Mouse (Mus musculus) ES-E14 (cell line): ENCODE results near the gene Pex13. TPM values are rescaled to one million over a fixed set of nuclear protein-coding genes. Genes with fewer than 3 reads are reported as not detected.

Source experiments
- DNase-seq: peaks from one replicate; pipeline ENCODE4 v3.0.0-alpha.2; 2013; ENCODE audit warnings: low read depth, low spot score
- H3K27ac ChIP-seq: 2 replicates; pipeline ENCODE4 v1.5.1; 2012; ENCODE audit warnings: low read depth, mild to moderate bottlenecking, low read length, moderate library complexity, mixed read lengths; ENCODE audit not compliant: poor library complexity, insufficient read depth, severe bottlenecking
- H3K36me3 ChIP-seq: 2 replicates; pipeline ENCODE4 v1.6.1; 2012; ENCODE audit warnings: mild to moderate bottlenecking, low read length, moderate library complexity, mixed read lengths; ENCODE audit not compliant: control insufficient read depth, poor library complexity, insufficient read depth, severe bottlenecking
- H3K4me1 ChIP-seq, 2 experiments: fragments of 150-350 bp in 1 of 2; sonication (generic) in 1 of 2; 2 replicates each; pipeline ENCODE4 v1.6.1; 2012; ENCODE audit warnings: low read length in 2 of 2, mild to moderate bottlenecking in 1 of 2, mixed read lengths in 1 of 2; ENCODE audit not compliant: control insufficient read depth in 2 of 2, insufficient read depth in 2 of 2, poor library complexity in 1 of 2
- H3K4me3 ChIP-seq, 2 experiments: fragments of 150-350 bp in 1 of 2; sonication (generic) in 1 of 2; 2 replicates each; pipeline ENCODE4 v1.5.1; 2012; ENCODE audit warnings: low read length in 2 of 2, low read depth in 1 of 2, mild to moderate bottlenecking in 1 of 2, mixed read lengths in 1 of 2; ENCODE audit not compliant: insufficient read depth in 1 of 2, poor library complexity in 1 of 2, severe bottlenecking in 1 of 2
- H3K9ac ChIP-seq: 2 replicates; pipeline ENCODE4 v1.6.1; 2012; ENCODE audit warnings: low read depth, mild to moderate bottlenecking, low read length, mixed read lengths; ENCODE audit not compliant: poor library complexity, insufficient read depth, severe bottlenecking
- H3K9me3 ChIP-seq: fragments of 150-350 bp; sonication (generic); 2 replicates; pipeline ENCODE4 v1.6.1; 2012; ENCODE audit warnings: low read depth, mild to moderate bottlenecking, low read length; ENCODE audit not compliant: control insufficient read depth, insufficient read depth
- CHD2 ChIP-seq: IDR thresholded peaks from 2 replicates; pipeline ENCODE4 v1.6.1; 2014; ENCODE audit warnings: mild to moderate bottlenecking, low read depth, low read length, inconsistent platforms
- HCFC1 ChIP-seq: IDR thresholded peaks from 2 replicates; pipeline ENCODE4 v1.6.1; 2012; ENCODE audit warnings: low read length, inconsistent platforms, borderline replicate concordance; ENCODE audit not compliant: insufficient read depth
- MAFK ChIP-seq: IDR thresholded peaks from 2 replicates; pipeline ENCODE4 v1.6.1; 2014; ENCODE audit warnings: mild to moderate bottlenecking, low read depth, low read length, inconsistent platforms; ENCODE audit not compliant: insufficient read depth
- ZC3H11A ChIP-seq: IDR thresholded peaks from 2 replicates; pipeline ENCODE4 v1.6.1; 2012; ENCODE audit warnings: low read depth, mild to moderate bottlenecking, inconsistent platforms, low read length, borderline replicate concordance
- ZNF384 ChIP-seq: IDR thresholded peaks from 2 replicates; pipeline ENCODE4 v1.6.1; 2012; ENCODE audit warnings: low read depth, low read length, inconsistent platforms
- in situ Hi-C, 2 experiments: fragments of 600-800 bp; cut with MboI; formaldehyde crosslinking; loops; one replicate each; pipeline ENCODE4 v1.15.1; 2025; ENCODE audit warnings: low sequenced_read_pairs in 2 of 2, inconsistent platforms in 1 of 2; ENCODE audit not compliant: unreplicated experiment in 2 of 2
- total RNA-seq: library from RNA; depleted of rRNA; stranded (reverse); fragments of 300-350 nt; gene quantifications from 2 replicates; pipeline ENCODE4 v1.2.3, GENCODE M21; 2012

The Pex13 gene
- total RNA-seq, 1 experiment, result 60.8 TPM

DNA sequence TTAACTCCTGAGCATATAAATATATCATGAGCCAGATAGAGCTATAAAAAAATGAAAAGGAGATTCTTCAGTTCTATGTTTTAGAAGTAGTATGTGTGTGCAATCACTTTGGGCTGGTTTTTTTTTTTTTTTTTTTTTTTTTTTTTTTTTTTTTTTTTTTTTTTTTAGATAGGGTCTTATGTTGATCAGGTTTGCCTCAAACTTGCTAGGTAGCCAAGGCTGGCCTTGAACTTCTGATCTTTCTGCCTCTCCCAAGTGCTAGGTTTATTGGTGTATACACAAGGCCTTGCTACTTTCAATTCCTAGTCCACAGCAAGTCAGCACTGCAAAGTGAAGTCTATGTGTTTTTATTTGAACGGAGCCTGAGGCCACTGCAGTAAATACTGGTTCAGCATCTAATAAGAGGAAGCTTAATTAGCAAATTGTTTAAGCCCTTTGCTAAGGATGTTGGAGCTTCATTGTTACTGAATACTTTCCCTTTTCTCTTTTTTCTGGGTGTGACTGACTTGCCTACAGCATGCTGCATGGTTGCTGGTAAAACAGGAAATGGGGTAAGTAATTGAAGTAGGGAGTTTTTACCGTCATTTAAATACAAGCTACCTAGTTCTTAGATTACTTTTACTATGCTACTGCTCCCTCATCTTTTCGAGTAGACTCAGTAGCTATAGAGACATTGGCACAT is 33.8 kb upstream of the Pex13 start:
- Histone ChIP-seq H3K9me3 (no peaks in the 10 kb centered on the region), H3K4me1 (peaks cover 0 to 7% of the 10 kb centered on the region in 2 experiments; a peak in 2 of 4 replicates), H3K27ac (no peak overlapping the region; the same call in 1 of the 2 replicates), H3K9ac (no peak overlapping the region), H3K4me3 (no peak overlapping the region), H3K36me3 (no peaks in the 10 kb centered on the region)
- TF ChIP-seq ZNF384, result peak; percentile 92
- TF ChIP-seq HCFC1, result no peak
- TF ChIP-seq ZC3H11A, result no peak
- TF ChIP-seq MAFK, result no peak
- no peak for TF ChIP-seq CHD2
- no peak for DNase-seq
- in situ Hi-C loops, result no loop called here

DNA sequence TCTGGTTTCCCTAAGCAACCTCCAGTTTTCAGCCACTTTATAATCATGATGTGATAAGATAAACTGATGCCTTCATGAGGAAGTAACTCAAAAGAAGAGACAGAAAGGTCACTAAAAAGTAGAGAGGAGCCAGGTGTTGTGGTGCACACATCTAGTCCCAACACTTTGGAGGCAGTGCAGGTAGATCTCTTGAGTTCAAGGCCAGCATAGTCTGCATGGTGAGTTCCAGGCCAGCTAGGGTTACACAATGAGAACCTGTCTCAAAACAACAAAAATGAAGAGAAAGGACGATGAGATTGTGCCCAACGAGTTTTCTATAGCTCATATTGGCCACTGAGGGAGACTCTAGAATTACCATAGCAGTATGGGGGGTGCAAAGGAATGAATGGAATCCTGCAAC is 32.8 kb upstream of the Pex13 start:
- in situ Hi-C loops, result no loop called here
- Histone ChIP-seq H3K4me1 (peaks cover 0 to 7% of the 10 kb centered on the region in 2 experiments; a peak in 2 of 4 replicates), H3K9ac (no peak overlapping the region), H3K9me3 (no peaks in the 10 kb centered on the region), H3K36me3 (no peaks in the 10 kb centered on the region), H3K4me3 (no peak overlapping the region), H3K27ac (no peak overlapping the region)
- TF ChIP-seq MAFK (no peak), ZNF384 (no peak), CHD2 (no peak), ZC3H11A (no peak), HCFC1 (no peak)
- DNase-seq, result no peak

DNA sequence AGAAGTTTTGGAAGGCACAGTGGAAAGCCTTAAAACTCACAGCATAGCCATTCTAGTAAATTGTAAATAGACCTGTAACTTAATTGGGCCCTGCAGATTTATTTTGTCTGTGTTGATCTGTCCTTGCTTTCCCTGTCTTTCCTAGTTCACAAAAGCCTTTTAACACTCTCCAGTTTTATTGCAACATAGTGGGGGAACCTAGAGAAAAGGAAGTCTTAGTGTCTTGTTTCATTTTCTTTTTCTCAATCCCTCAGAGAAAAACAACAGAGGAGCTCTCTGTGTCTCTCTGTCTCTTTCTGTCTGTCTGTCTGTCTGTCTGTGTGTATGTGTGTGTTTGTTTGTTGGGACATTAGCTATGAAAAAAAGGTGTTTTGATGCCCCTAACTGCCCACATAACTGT is 30.1 kb upstream of the Pex13 start:
- Histone ChIP-seq H3K27ac (no peak overlapping the region), H3K9me3 (no peaks in the 10 kb centered on the region), H3K4me1 (peaks cover 0 to 7% of the 10 kb centered on the region in 2 experiments; a peak in 2 of 4 replicates), H3K4me3 (no peak overlapping the region), H3K9ac (no peak overlapping the region), H3K36me3 (no peaks in the 10 kb centered on the region)
- in situ Hi-C loops, result no loop called here
- TF ChIP-seq CHD2 (no peak), ZC3H11A (no peak), ZNF384 (no peak), MAFK (no peak), HCFC1 (no peak)
- no peak for DNase-seq

DNA sequence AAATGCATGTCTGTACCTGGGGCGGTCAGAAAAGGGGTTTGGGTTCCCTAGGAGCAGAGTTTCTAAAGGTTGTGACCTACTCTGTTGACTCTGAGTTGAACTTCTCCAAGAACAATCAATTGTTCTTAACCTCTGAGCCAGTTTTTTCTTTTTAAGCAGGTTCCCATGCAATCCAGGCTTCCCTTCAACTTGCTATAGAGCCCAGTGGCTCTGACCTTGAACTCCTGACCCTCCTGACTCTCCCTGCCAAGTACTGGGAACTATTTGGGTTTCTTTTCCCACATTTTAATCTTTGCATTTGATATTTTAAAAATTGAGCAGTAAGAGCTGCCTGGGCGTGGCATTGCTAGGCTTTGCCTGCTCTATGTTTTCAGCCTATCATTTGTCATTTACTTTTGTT is 27.5 kb upstream of the Pex13 start:
- Histone ChIP-seq H3K9me3 (no peaks in the 10 kb centered on the region), H3K4me1 (0 out of 4 replicates have a peak, but pooled peaks cover 0 to 2% of the 10 kb centered on the region in 2 experiments), H3K27ac (no peak overlapping the region), H3K36me3 (peaks cover 2% of the 10 kb centered on the region), H3K9ac (no peak overlapping the region), H3K4me3 (no peak overlapping the region)
- in situ Hi-C loops, result no loop called here
- DNase-seq, result no peak
- TF ChIP-seq MAFK, result no peak
- no peak for TF ChIP-seq ZC3H11A
- no peak for TF ChIP-seq ZNF384
- TF ChIP-seq CHD2, result no peak
- no peak for TF ChIP-seq HCFC1

DNA sequence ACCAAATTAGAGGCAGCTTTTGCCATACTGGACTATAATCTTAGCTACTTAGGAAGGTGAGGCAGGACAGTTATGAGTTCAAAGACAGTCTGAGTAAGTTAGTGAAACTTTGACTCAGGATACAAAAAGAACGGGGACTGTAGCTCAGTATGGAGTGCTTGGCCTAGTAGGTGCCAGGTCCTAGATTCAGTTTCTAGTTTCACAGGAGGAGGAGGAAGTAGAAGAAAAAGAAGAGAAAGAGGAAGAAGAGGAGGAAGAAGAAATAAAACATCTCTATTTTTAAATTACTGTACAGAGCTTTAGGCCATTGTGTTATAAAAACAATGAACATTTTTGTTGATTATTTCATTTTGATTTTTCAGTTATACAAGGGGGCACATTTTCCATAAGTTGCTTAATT is 22.3 kb upstream of the Pex13 start:
- H3K9me3 ChIP-seq, result no peaks in the 10 kb centered on the region
- no peak overlapping the region for H3K27ac ChIP-seq
- no peak overlapping the region for H3K4me3 ChIP-seq
- no peak for TF ChIP-seq MAFK
- TF ChIP-seq HCFC1, result no peak
- TF ChIP-seq ZC3H11A, result no peak
- no peak for TF ChIP-seq ZNF384
- no peak for TF ChIP-seq CHD2
- H3K4me1 ChIP-seq, result no peaks in the 10 kb centered on the region
- in situ Hi-C loops, result no loop called here
- no peak overlapping the region for H3K9ac ChIP-seq
- DNase-seq, result no peak
- H3K36me3 ChIP-seq, result peaks cover 4% of the 10 kb centered on the region
